8 mouse cellular contexts compared by ENCODE assay signal in the genomic region with DNA sequence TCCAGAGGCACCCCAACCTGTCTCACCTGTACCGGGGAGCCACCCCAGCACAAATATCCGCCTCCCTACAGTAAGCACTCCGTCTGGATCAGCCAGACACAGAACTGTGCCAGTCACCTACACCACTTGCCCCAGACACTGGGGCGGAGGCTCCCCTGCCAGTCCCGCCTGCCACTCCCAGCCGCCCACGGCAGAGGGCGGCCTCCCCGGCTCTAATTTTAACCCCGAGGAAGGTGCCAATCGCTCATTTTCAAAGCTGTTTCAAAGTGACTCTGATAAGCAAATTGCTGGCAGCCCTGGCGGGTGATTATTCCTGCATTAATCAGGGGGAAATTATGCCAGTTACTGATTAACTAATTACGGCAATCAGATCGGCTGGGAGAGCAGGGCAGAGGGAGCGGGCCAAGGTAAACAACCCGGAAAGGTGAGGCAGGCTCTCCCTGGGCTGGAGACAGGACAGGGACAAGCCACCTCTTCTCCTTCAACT. TPM values are rescaled to one million over a fixed set of nuclear protein-coding genes. Genes with fewer than 3 reads are reported as not detected.
DNase-seq lines count a peak whose midpoint lies in the region; ATAC-seq and TF ChIP-seq lines count a peak whose summit lies in the region.

No protein-coding gene starts in this region.

- no peak overlapping the region for H3K4me2 ChIP-seq in forebrain, embryonic 13.5 days
- H3K4me2 ChIP-seq in CH12.LX (ENCODE audit: insufficient read depth, low read depth, poor library complexity, severe bottlenecking) = no peak overlapping the region
- peak overlapping the region; percentile 41 for H3K4me2 ChIP-seq in heart, embryonic 15.5 days
- peak overlapping the region; percentile 36 for H3K4me2 ChIP-seq in lung, embryonic 16.5 days (ENCODE audit: low read depth, low read length)

- H3K27me3 ChIP-seq in forebrain, embryonic 13.5 days = peaks cover 19% of the 10 kb centered on the region
- H3K27me3 ChIP-seq in forebrain, embryonic 10.5 days (ENCODE audit: poor library complexity, severe bottlenecking) = peaks cover 24% of the 10 kb centered on the region
- H3K27me3 ChIP-seq in CH12.LX (replicated peaks) = peaks cover 8% of the 10 kb centered on the region
- H3K27me3 ChIP-seq in heart, embryonic 15.5 days = 0 out of 2 replicates have a peak, but pooled peaks cover 12% of the 10 kb centered on the region
- H3K27me3 ChIP-seq in lung, embryonic 16.5 days (ENCODE audit: control insufficient read depth, insufficient read depth, low read depth, low read length) = no peaks in the 10 kb centered on the region

- no peaks in the 10 kb centered on the region for H3K79me2 ChIP-seq in CH12.LX (replicated peaks; ENCODE audit: control insufficient read depth, extremely low read depth, insufficient read depth, poor library complexity, severe bottlenecking)

- no peak for TF ChIP-seq EP300 in CH12.LX (IDR thresholded peaks at IDR 0.05; ENCODE audit: low read length)

- dilution Hi-C loops in CH12.LX (cut with MboI; ENCODE audit: extremely low pct_ligation_motif_present, extremely low pct_unique_long_range_greater_than_20kb, low sequenced_read_pairs) = no loop called here

- no peaks in the 10 kb centered on the region for H3K36me3 ChIP-seq in forebrain, embryonic 13.5 days (ENCODE audit: poor library complexity, severe bottlenecking)
- no peaks in the 10 kb centered on the region for H3K36me3 ChIP-seq in forebrain, embryonic 10.5 days (replicated peaks)
- no peaks in the 10 kb centered on the region for H3K36me3 ChIP-seq in CH12.LX (replicated peaks in 1 of 2; ENCODE audit: control insufficient read depth in 1 of 2, insufficient read depth in 1 of 2, low read length in 1 of 2)
- no peaks in the 10 kb centered on the region for H3K36me3 ChIP-seq in heart, embryonic 15.5 days
- H3K36me3 ChIP-seq in lung, embryonic 16.5 days (ENCODE audit: control insufficient read depth, insufficient read depth, low read length) = no peaks in the 10 kb centered on the region

- H3K9me3 ChIP-seq in forebrain, embryonic 13.5 days (replicated peaks) = peaks cover 3% of the 10 kb centered on the region
- H3K9me3 ChIP-seq in forebrain, embryonic 10.5 days = no peaks in the 10 kb centered on the region
- H3K9me3 ChIP-seq in CH12.LX (replicated peaks; ENCODE audit: low read length) = peaks cover 14% of the 10 kb centered on the region
- H3K9me3 ChIP-seq in heart, embryonic 15.5 days (replicated peaks) = no peaks in the 10 kb centered on the region
- H3K9me3 ChIP-seq in lung, embryonic 16.5 days (ENCODE audit: control insufficient read depth, low read length) = no peaks in the 10 kb centered on the region

- no peak overlapping the region for H3K4me3 ChIP-seq in forebrain, embryonic 13.5 days
- no peak overlapping the region for H3K4me3 ChIP-seq in forebrain, embryonic 10.5 days
- no peak overlapping the region for H3K4me3 ChIP-seq in CH12.LX (replicated peaks in 1 of 3; ENCODE audit: low read depth in 2 of 3, low read length in 2 of 3, poor library complexity in 1 of 3)
- no peak overlapping the region for H3K4me3 ChIP-seq in heart, embryonic 15.5 days
- no peak overlapping the region for H3K4me3 ChIP-seq in lung, embryonic 16.5 days (ENCODE audit: low read length)

- no peak overlapping the region for H3K9ac ChIP-seq in forebrain, embryonic 13.5 days
- no peak overlapping the region for H3K9ac ChIP-seq in CH12.LX (ENCODE audit: insufficient read depth, low read depth)
- no peak overlapping the region for H3K9ac ChIP-seq in heart, embryonic 15.5 days
- no peak overlapping the region for H3K9ac ChIP-seq in lung, embryonic 16.5 days (ENCODE audit: low read length)

- TF ChIP-seq POLR2A in CH12.LX (IDR thresholded peaks at IDR 0.05; ENCODE audit: low read depth, low read length) = no peak

- peak; percentile 50 for ATAC-seq in forebrain, embryonic 13.5 days
- 0 out of 2 replicates have a peak, but pooled peaks have one; percentile 36 for ATAC-seq in heart, embryonic 15.5 days (replicated peaks; ENCODE audit: insufficient number of reproducible peaks, insufficient read depth, low FRiP score, low read depth)
- peak; percentile 60; the same call in 1 of the 2 replicates for ATAC-seq in lung, embryonic 16.5 days (ENCODE audit: low read depth)

- H3K27ac ChIP-seq in forebrain, embryonic 13.5 days = peak overlapping the region; percentile 8; the same call in 1 of the 2 replicates
- no peak overlapping the region for H3K27ac ChIP-seq in forebrain, embryonic 10.5 days
- no peak overlapping the region for H3K27ac ChIP-seq in CH12.LX (ENCODE audit: insufficient read depth, low read depth)
- H3K27ac ChIP-seq in heart, embryonic 15.5 days = 0 out of 2 replicates have a peak overlapping the region, but pooled peaks have one; percentile 17
- H3K27ac ChIP-seq in lung, embryonic 16.5 days (ENCODE audit: low read length) = no peak overlapping the region

- H3K4me1 ChIP-seq in forebrain, embryonic 13.5 days = peaks cover 25% of the 10 kb centered on the region
- H3K4me1 ChIP-seq in forebrain, embryonic 10.5 days = 0 out of 2 replicates have a peak, but pooled peaks cover 8% of the 10 kb centered on the region
- H3K4me1 ChIP-seq in CH12.LX (ENCODE audit: control insufficient read depth in 1 of 2, insufficient read depth in 2 of 2) = peaks cover 2 to 7% of the 10 kb centered on the region in 2 experiments
- peaks cover 16% of the 10 kb centered on the region for H3K4me1 ChIP-seq in heart, embryonic 15.5 days (replicated peaks)
- no peaks in the 10 kb centered on the region for H3K4me1 ChIP-seq in lung, embryonic 16.5 days (replicated peaks; ENCODE audit: control insufficient read depth, insufficient read depth, low read length)

- WGBS in forebrain, embryonic 13.5 days = 37% methylated on average over 16 of the region's 16 CpGs
- WGBS in forebrain, embryonic 10.5 days = 61% methylated on average over 16 of the region's 16 CpGs
- WGBS in heart, embryonic 15.5 days = 17% methylated on average over 16 of the region's 16 CpGs
- 16% methylated on average over 16 of the region's 16 CpGs for WGBS in lung, embryonic 16.5 days

- TF ChIP-seq RAD21 in CH12.LX (IDR thresholded peaks at IDR 0.05; ENCODE audit: low read depth, low read length) = peak; percentile 21

- in situ Hi-C loops in CH12.LX (cut with MboI; ENCODE audit: low pct_ligation_motif_present, low pct_unique_long_range_greater_than_20kb, low sequenced_read_pairs) = no loop called here

- no peak for DNase-seq in forebrain, embryonic 10.5 days (ENCODE audit: extremely low spot score, low spot score)
- DNase-seq in CH12.LX (ENCODE audit: extremely low read depth) = no peak
- DNase-seq in cerebellum, adult 9-11 months = peak; percentile 18
- peak; percentile 73 to 84 for DNase-seq in kidney, postnatal 25 days
- peak; percentile 45 to 67 for DNase-seq in urinary bladder, postnatal 36 days (ENCODE audit: low spot score in 2 of 2)

- TF ChIP-seq CTCF in CH12.LX (conservative IDR thresholded peaks at IDR 0.05 in 1 of 2, IDR thresholded peaks at IDR 0.05 in 1 of 2; ENCODE audit: low read depth in 2 of 2, low read length in 2 of 2) = peak in 1 of 2 experiments; percentile 53; a peak in 2 of 4 replicates

TF ChIP-seq in CH12.LX, 34 proteins besides CTCF, POLR2A, EP300 and RAD21:
- TF ChIP-seq JUN (IDR thresholded peaks at IDR 0.05; ENCODE audit: insufficient read depth, low read depth, low read length) (no peak), MAZ (IDR thresholded peaks at IDR 0.05; ENCODE audit: low read depth, low read length) (no peak), MAFK (IDR thresholded peaks at IDR 0.05; ENCODE audit: insufficient replicate concordance, low read length) (no peak), SMC3 (IDR thresholded peaks at IDR 0.05; ENCODE audit: low read depth, low read length) (peak; percentile 41; the same call in 1 of the 2 replicates)

RNA-seq across cellular contexts. Expression of a gene that starts 41.1 kb away (rescaled TPM):
- polyA plus RNA-seq in forebrain, embryonic 13.5 days (2015; fragmentation: Nextera tagmentation; extraction: Ambion mirVana) = 7.4 and 8.0 TPM in 2 replicates
- polyA plus RNA-seq in forebrain, embryonic 10.5 days (2016; fragmentation: Nextera tagmentation; extraction: Ambion mirVana) = 2.3 and 3.0 TPM in 2 replicates
- 0.25 and 0.38 TPM in 2 replicates for total RNA-seq in CH12.LX (2012; rRNA removed)
- 0.34 and 0.39 TPM in 2 replicates for total RNA-seq in CH12.LX (2014; rRNA removed)
- polyA plus RNA-seq in CH12.LX (2012; ENCODE audit: insufficient read length, low read depth) = 0.29 and 0.65 TPM in 2 replicates
- 4.2 and 7.4 TPM in 2 replicates for polyA plus RNA-seq in heart, embryonic 15.5 days (2015; fragmentation: Nextera tagmentation; extraction: Ambion mirVana)
- 3.3 and 3.6 TPM in 2 replicates for polyA plus RNA-seq in lung, embryonic 16.5 days (2015; fragmentation: Nextera tagmentation; extraction: Ambion mirVana)

Comparison
In these comparisons a context has a peak if more than half of its experiments do, and no peak if none do; other contexts are left out.
1. H3K27ac ChIP-seq: peak in forebrain, embryonic 13.5 days (single experiment) and heart, embryonic 15.5 days (single experiment); none in forebrain, embryonic 10.5 days (single experiment), CH12.LX (single experiment) and lung, embryonic 16.5 days (single experiment).
2. H3K4me2 ChIP-seq: peak in heart, embryonic 15.5 days (single experiment) and lung, embryonic 16.5 days (single experiment); none in forebrain, embryonic 13.5 days (single experiment) and CH12.LX (single experiment).
3. DNase-seq: peak in cerebellum, adult 9-11 months (single experiment), kidney, postnatal 25 days (2 of 2) and urinary bladder, postnatal 36 days (2 of 2); none in forebrain, embryonic 10.5 days (single experiment) and CH12.LX (single experiment).
4. Peak in every context shown above with its lines, with median percentiles within 50 percentile points of each other: ATAC-seq.